Mouse (Mus musculus): Measurements from ENCODE around the gene Wdr24.

Gene Wdr24

GRCm38 (mm10) chr17:25831451-25832281 is 8.2 kb downstream of the Wdr24 start:
- no peak for DNase-seq (ENCODE audit: low read depth, low spot score)

GRCm38 (mm10) chr17:25832436-25833290 is 9.2 kb downstream of the Wdr24 start:
- DNase-seq (ENCODE audit: low read depth, low spot score) = peak; percentile 97

GRCm38 (mm10) chr17:25833291-25833663 is 9.8 kb downstream of the Wdr24 start, which contains the start of gene Stub1:
Gene Stub1 (minus strand): TSS chr17:25833404.
- DNase-seq (ENCODE audit: low read depth, low spot score) = no peak

- no peak for DNase-seq (ENCODE audit: low read depth, low spot score)
Measured at GRCm38 (mm10) chr17:25833961-25834594, 10.7 kb downstream of the Wdr24 start.

GRCm38 (mm10) chr17:25834595-25835222 is 11.3 kb downstream of the Wdr24 start:
- DNase-seq (ENCODE audit: low read depth, low spot score) = no peak

GRCm38 (mm10) chr17:25835301-25835700 is 11.9 kb downstream of the Wdr24 start:
- no peak for DNase-seq (ENCODE audit: low read depth, low spot score)

GRCm38 (mm10) chr17:25835816-25836215 is 12.4 kb downstream of the Wdr24 start:
- no peak for DNase-seq (ENCODE audit: low read depth, low spot score)

- no peak for DNase-seq (ENCODE audit: low read depth, low spot score)
Measured at GRCm38 (mm10) chr17:25836397-25837075, 13.1 kb downstream of the Wdr24 start.

GRCm38 (mm10) chr17:25837076-25837410 is 13.6 kb downstream of the Wdr24 start, which contains the start of gene Rhbdl1:
Gene Rhbdl1 (minus strand): TSS chr17:25837295.
- DNase-seq (ENCODE audit: low read depth, low spot score) = no peak

GRCm38 (mm10) chr17:25837533-25837932 is 14.1 kb downstream of the Wdr24 start:
- DNase-seq (ENCODE audit: low read depth, low spot score) = no peak

- no peak for DNase-seq (ENCODE audit: low read depth, low spot score)
Measured at GRCm38 (mm10) chr17:25838904-25839303, 15.5 kb downstream of the Wdr24 start.

- DNase-seq (ENCODE audit: low read depth, low spot score) = no peak
Measured at GRCm38 (mm10) chr17:25839455-25840235, 16.2 kb downstream of the Wdr24 start.

GRCm38 (mm10) chr17:25840519-25840918 is 17.1 kb downstream of the Wdr24 start:
- no peak for DNase-seq (ENCODE audit: low read depth, low spot score)

- DNase-seq (ENCODE audit: low read depth, low spot score) = no peak
Measured at GRCm38 (mm10) chr17:25841117-25841880, 17.9 kb downstream of the Wdr24 start, which contains the start of gene Gm20683. Gene Gm20683 (minus strand): TSS chr17:25841763.

- no peak for DNase-seq (ENCODE audit: low read depth, low spot score)
Measured at GRCm38 (mm10) chr17:25842509-25842908, 19.1 kb downstream of the Wdr24 start.

- DNase-seq (ENCODE audit: low read depth, low spot score) = no peak
Measured at GRCm38 (mm10) chr17:25843122-25843521, 19.7 kb downstream of the Wdr24 start.

- no peak for DNase-seq (ENCODE audit: low read depth, low spot score)
Measured at GRCm38 (mm10) chr17:25843636-25844395, 20.4 kb downstream of the Wdr24 start.

- peak; percentile 86 for DNase-seq (ENCODE audit: low read depth, low spot score)
Measured at GRCm38 (mm10) chr17:25844396-25844901, 21.0 kb downstream of the Wdr24 start, which contains the start of gene Rhot2. Gene Rhot2 (minus strand): TSS chr17:25844851.

Data from retina, adult 2 months (tissue).